Mouse (Mus musculus): ENCODE results near the gene Lrsam1. TPM values are rescaled to one million over a fixed set of nuclear protein-coding genes. Genes with fewer than 3 reads are reported as not detected.

Gene Lrsam1
- total RNA-seq, 1 experiment from 2014 or later, result 5.1 TPM

GRCm38 (mm10) chr2:32939418-32939817 lies 22.0 kb downstream of the Lrsam1 start:
- ATAC-seq (replicated peaks in 1 of 2; ENCODE audit: insufficient read depth in 1 of 2, low FRiP score in 2 of 2, low TSS enrichment in 1 of 2, low read depth in 1 of 2, poor library complexity in 2 of 2, severe bottlenecking in 2 of 2), result no peak

DNA sequence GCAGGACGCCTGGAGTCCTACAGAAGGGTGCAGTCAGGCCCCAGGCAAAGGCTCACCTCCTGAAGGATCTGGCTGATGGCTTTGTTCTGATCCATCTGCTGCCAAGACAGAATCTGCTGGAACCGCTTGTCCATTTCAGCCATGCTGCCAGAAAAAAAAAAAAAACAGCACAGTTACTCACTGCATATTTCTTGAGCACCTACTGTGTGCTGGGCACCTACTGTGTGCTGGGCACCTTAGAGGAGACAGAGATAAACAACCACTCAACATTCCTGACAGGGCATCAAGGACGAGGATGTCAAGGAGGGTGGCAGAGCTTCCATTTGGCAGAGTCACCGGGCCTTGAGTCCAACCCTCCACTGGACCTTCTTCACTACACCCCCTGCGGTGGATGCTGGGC lies 22.7 kb downstream of the Lrsam1 start:
- no peak for ATAC-seq (replicated peaks in 1 of 2; ENCODE audit: insufficient read depth in 1 of 2, low FRiP score in 2 of 2, low TSS enrichment in 1 of 2, low read depth in 1 of 2, poor library complexity in 2 of 2, severe bottlenecking in 2 of 2)

- ATAC-seq (replicated peaks in 1 of 2; ENCODE audit: insufficient read depth in 1 of 2, low FRiP score in 2 of 2, low TSS enrichment in 1 of 2, low read depth in 1 of 2, poor library complexity in 2 of 2, severe bottlenecking in 2 of 2), result no peak
These were observed 29.7 kb downstream of the Lrsam1 start for GRCm38 (mm10) chr2:32931730-32932129.

DNA sequence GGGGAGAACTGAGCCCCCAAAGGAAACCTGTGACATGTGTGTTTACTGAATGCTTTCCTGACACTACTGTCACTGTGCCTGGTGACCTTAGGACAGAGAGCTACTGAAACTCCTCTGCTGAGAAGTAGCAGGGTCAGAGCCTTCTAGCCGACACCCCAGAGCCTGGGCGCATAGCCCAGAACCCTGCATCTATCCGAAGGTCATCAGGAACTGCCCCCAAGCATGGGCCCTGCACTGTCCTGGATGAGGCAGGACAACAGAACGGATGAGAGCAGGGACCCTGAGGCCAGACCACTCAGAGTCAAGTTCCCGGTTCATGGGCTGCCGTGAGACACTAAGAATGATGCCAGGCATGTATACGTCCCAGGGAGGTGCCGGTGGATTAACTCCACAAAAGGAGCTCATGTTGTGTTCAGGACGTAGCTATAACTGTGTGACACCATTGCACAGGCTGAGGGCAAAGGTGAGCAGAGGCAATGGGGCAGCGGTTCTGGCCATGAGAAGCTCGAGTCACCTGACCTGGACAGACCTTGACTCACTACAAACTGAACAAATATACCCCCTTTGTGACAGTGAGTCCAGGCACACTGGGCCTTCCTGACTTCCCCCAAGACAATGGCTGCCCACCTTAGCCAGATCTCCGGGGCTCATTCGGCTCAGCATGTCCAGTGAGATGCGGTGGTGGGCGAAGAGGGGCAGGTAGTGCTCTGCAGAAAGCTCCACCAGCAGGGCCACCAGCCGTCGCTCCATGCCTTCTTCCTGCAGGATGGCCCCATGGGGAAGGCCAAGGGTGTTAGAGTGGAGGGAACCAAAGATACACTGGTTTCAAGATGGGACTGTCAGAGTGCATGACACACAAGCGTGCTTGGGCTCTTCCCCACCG lies 32.2 kb downstream of the Lrsam1 start:
- no peak for ATAC-seq (replicated peaks in 1 of 2; ENCODE audit: insufficient read depth in 1 of 2, low FRiP score in 2 of 2, low TSS enrichment in 1 of 2, low read depth in 1 of 2, poor library complexity in 2 of 2, severe bottlenecking in 2 of 2)

- peak; percentile 62 to 70 for ATAC-seq (replicated peaks in 1 of 2; ENCODE audit: insufficient read depth in 1 of 2, low FRiP score in 2 of 2, low TSS enrichment in 1 of 2, low read depth in 1 of 2, poor library complexity in 2 of 2, severe bottlenecking in 2 of 2)
These were observed 33.0 kb downstream of the Lrsam1 start for GRCm38 (mm10) chr2:32928235-32928946.

DNA sequence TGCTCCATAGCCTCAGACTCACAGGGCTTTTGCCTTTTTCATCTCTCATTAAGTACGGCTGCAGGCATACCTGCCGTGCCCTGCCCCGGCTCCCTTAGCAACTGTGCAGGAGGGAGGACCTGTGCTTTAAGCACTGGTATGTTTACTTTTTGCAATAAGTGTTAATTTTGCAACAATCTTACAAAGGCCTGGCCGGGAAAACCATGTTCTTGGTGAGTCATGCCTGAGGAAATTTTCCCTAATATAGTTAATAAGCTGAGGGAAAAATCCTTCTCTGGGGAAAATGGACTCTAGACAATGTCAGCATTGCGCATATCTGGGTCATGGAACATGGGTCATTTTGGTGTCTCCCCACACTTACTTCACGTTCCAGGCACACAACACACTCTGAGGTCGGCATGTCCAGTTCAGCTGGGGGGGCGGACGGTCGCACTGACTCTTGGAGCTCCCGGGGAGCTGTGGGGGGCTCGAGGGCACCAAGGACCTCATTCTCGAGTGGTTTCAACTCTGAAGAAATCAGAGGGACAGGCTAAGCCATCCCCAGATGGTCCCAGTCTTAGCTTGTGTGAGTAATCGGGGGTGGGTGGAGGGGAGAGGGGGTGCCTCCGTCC lies 33.7 kb downstream of the Lrsam1 start:
- no peak for ATAC-seq (replicated peaks in 1 of 2; ENCODE audit: insufficient read depth in 1 of 2, low FRiP score in 2 of 2, low TSS enrichment in 1 of 2, low read depth in 1 of 2, poor library complexity in 2 of 2, severe bottlenecking in 2 of 2)

DNA sequence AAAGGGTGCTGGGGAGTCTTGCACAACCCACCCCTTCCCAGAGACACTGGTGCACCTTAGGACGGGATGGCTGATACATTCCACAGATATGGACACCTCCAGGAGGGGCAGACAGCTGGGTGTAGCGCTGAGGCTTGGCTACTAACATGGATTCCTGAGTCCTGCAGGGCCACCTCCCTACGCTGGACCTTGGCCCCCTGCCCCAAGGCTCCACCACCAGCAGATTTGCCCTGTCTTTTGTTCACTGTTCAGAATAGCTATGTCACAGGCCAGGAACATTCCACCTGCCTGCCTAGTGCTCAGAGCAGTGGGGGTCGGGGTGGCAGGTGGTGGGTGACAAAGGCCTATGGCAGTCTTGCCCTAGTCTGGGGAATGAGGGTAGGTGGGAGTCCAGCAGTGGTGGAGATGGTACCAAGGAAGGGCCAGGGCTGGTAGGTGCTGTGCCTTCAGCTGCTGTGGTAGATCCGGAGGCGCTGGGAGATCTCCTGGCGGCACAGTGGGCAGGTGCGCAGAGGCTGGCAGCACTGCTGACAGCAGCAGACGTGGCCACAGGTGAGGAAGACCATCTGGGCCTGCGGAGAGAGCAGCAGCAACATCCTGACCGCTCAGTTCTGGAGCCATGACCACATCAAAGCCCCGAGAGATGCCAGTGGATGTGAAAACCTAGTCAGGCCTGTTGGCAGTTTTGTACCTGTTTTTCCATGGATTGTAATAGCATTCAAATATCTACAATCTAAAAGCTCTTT lies 34.9 kb downstream of the Lrsam1 start:
- ATAC-seq (replicated peaks in 1 of 2; ENCODE audit: insufficient read depth in 1 of 2, low FRiP score in 2 of 2, low TSS enrichment in 1 of 2, low read depth in 1 of 2, poor library complexity in 2 of 2, severe bottlenecking in 2 of 2), result no peak

- ATAC-seq (replicated peaks in 1 of 2; ENCODE audit: insufficient read depth in 1 of 2, low FRiP score in 2 of 2, low TSS enrichment in 1 of 2, low read depth in 1 of 2, poor library complexity in 2 of 2, severe bottlenecking in 2 of 2), result no peak
These were observed 37.0 kb downstream of the Lrsam1 start for GRCm38 (mm10) chr2:32924306-32924844.

DNA sequence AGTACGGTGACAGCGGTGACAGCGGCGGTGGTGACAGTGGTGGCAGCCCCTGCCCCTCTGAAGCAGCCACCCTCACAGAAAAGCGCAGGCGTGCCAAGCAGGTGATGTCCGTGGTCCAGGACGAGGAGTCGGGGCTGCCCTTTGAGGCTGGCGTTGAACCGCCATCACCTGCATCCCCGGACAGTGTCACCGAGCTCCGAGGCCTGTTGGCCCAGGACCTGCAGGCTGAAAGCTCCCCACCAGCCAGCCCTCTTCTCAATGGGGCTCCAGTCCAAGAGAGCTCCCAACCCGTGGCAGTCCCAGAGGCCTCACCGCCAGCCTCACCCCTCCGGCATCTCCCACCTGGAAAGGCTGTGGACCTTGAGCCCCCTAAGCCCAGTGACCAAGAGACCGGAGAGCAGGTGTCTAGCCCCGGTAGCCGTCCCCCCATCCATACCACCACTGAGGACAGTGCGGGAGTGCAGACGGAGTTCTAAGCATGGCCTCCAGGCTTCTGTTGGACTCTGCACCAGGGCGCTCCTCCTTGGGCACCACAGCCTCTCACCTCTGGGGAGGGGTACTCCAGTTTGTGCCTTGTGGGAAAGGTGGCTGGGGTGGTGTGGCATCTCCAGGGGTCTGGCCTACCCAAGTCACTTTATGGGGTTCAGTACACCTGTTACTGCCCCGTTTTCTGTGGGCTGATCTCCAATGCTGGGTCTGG lies 37.7 kb downstream of the Lrsam1 start:
- ATAC-seq (replicated peaks in 1 of 2; ENCODE audit: insufficient read depth in 1 of 2, low FRiP score in 2 of 2, low TSS enrichment in 1 of 2, low read depth in 1 of 2, poor library complexity in 2 of 2, severe bottlenecking in 2 of 2), result no peak

DNA sequence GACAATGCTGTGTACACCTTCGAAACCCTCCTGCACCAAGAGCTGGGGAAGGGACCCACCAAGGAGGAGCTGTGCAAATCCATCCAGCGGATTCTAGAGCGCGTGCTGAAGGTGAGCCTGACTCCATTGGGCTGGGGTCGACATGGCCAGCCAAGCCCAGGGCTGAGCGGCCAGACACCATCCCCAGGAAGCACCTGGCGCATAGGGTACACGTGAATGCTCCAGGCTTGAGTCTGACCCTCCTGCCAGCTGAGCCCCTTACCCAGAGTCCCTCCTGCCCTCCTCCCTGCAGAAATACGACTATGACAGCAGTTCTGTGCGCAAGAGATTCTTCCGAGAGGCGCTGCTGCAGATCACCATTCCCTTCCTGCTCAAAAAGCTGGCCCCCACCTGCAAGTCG lies 38.9 kb downstream of the Lrsam1 start:
- no peak for ATAC-seq (replicated peaks in 1 of 2; ENCODE audit: insufficient read depth in 1 of 2, low FRiP score in 2 of 2, low TSS enrichment in 1 of 2, low read depth in 1 of 2, poor library complexity in 2 of 2, severe bottlenecking in 2 of 2)

DNA sequence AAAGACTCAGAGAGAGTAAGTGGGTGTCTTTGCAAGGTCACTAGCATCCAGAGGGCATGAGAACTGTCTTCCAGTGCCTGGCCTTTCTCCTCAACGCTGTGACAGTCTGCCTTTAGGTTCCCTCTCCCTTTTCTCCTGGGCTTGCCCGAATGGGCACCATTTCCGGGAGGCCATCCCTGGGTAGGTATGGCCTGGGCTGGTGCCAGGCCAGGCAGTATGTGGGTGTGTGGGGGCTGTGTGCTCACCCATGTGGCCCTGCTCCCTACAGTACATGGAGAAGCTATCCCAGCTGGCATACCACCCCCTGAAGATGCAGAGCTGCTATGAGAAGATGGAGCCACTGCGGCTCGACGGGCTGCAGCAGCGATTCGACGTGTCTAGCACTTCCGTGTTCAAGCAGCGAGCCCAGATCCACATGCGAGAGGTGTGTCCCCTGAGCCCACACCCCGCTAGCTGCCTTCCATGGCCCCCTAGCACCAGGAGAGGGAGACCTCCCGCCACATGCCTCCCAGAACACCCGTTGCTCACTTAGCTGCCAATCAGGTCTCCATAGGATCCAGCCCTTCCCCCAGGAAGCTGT lies 39.5 kb downstream of the Lrsam1 start:
- no peak for ATAC-seq (replicated peaks in 1 of 2; ENCODE audit: insufficient read depth in 1 of 2, low FRiP score in 2 of 2, low TSS enrichment in 1 of 2, low read depth in 1 of 2, poor library complexity in 2 of 2, severe bottlenecking in 2 of 2)

DNA sequence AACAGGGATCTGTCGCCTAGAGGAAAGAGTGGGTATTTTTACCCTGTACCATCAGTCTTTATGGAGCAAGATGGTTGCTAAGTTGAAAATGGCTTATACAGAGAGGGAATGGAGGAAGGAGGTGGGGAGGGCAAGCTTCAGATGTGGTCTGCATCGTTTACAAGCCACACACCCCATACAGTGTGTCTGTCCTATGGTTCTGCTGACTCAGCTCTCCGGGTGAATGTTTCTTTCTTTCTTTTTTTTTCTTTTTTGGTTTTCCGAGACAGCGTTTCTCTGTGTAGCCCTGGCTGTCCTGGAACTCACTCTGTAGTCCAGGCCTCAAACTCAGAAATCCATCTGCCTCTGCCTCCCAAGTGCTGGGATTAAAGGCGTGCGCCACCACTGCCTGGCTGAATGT lies 40.2 kb downstream of the Lrsam1 start:
- no peak for ATAC-seq (replicated peaks in 1 of 2; ENCODE audit: insufficient read depth in 1 of 2, low FRiP score in 2 of 2, low TSS enrichment in 1 of 2, low read depth in 1 of 2, poor library complexity in 2 of 2, severe bottlenecking in 2 of 2)

DNA sequence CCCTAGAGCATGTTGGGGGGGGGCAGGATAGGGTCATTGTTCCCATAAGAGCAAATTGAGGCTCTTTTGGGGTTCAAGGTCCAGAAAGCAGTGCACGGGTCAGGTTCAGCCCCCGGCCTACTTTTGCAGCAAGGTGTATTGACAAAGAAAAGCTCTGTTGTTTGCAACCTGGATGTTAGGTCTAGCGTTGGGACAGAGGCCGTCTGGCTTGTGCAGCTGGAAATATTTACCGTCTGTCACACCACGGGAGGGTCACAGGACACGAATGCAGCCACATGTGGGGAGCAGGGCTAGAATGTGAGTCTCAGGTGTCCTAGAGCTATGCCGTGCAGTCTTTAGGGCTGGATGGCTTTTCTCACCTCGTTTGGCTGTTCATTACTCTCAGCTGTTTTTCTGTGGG lies 43.0 kb downstream of the Lrsam1 start:
- ATAC-seq (replicated peaks in 1 of 2; ENCODE audit: insufficient read depth in 1 of 2, low FRiP score in 2 of 2, low TSS enrichment in 1 of 2, low read depth in 1 of 2, poor library complexity in 2 of 2, severe bottlenecking in 2 of 2), result no peak

DNA sequence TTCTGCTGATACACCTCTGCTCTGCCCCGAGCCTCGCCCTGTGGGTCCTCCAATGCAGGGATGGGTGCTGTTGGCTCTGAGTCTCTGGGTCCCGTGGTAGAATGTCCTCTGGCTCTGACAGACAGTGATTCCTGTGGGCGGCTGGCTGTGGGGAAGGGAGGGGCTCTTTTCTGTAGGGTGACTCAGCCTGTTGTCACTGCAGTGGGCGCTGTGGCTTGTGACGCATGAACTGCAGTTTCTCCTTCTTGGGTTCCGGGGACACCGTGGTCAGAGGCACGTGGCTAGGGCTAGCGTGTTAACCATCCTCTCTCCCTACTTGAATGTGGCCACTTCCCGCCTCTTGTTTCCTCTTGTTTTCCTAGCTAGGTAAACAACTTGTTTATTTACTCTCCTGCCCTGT lies 43.9 kb downstream of the Lrsam1 start:
- peak; percentile 72 to 83 for ATAC-seq (replicated peaks in 1 of 2; ENCODE audit: insufficient read depth in 1 of 2, low FRiP score in 2 of 2, low TSS enrichment in 1 of 2, low read depth in 1 of 2, poor library complexity in 2 of 2, severe bottlenecking in 2 of 2)

GRCm38 (mm10) chr2:32914896-32915295 lies 46.5 kb downstream of the Lrsam1 start:
- ATAC-seq (replicated peaks in 1 of 2; ENCODE audit: insufficient read depth in 1 of 2, low FRiP score in 2 of 2, low TSS enrichment in 1 of 2, low read depth in 1 of 2, poor library complexity in 2 of 2, severe bottlenecking in 2 of 2), result no peak

- ATAC-seq (replicated peaks in 1 of 2; ENCODE audit: insufficient read depth in 1 of 2, low FRiP score in 2 of 2, low TSS enrichment in 1 of 2, low read depth in 1 of 2, poor library complexity in 2 of 2, severe bottlenecking in 2 of 2), result no peak
These were observed 47.1 kb downstream of the Lrsam1 start for GRCm38 (mm10) chr2:32914362-32914761.
